Mouse (Mus musculus): ENCODE results near the gene Tab1.

The Tab1 gene

DNA sequence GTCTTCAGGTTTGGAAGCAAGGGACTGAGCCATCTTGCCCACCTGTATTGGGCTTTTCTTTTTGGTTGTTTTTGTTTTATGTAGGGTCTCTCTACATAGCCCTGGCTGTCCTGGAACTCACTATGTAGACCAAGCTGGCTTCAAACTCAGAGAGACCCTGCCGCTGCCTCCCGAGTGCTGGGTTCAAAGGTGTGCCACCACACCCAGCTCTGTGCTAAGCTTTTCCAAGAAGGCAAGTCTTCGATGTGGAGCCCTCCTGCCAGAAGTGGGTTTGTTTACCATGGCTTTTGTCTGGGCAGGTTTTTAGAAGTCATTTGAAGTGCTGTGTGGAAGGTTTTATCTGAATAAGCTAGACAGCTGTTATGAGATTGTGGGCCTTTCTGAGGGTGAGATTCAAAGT lies 8.0 kb downstream of the Tab1 start:
- no peak for DNase-seq

DNA sequence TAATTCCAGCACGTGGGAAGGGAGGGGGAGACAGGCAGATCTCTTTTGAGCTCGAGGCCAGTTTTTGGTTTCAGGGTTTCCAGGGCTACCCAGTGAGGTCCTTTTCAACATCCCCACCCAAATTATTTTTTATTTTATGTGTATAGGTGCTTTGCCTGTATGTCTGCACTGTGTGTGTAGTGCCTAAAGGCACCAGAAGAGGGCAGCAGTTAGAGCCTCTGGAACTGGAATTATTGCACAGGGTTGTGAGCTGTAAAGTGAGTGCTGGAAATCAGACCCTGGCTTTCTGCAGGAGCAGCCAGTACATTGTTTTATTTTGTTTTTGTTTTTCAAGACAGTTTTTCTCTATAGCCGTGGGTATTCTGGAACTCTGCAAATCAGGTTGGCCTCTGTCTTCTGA lies 9.2 kb downstream of the Tab1 start:
- DNase-seq, result no peak

DNA sequence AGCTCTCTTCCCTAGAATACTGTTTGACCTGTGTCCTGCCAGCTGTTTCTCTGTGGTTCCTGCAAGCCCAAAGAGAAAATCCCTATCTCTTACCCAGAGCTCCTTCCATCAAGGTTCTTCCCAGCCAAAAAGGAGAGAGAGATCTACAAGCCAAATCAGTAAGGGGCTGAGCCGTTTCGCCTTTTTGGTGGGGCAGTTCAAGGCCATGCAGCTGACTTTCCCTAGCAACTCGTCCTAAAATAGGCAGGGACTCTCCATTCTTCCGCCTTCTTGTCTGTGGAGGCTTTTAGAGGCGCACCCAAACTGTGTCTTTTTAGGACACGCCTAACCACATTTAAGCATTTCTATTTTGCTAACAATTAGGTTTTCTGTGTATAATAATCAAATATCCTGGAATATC lies 10.8 kb downstream of the Tab1 start:
- DNase-seq, result no peak

DNA sequence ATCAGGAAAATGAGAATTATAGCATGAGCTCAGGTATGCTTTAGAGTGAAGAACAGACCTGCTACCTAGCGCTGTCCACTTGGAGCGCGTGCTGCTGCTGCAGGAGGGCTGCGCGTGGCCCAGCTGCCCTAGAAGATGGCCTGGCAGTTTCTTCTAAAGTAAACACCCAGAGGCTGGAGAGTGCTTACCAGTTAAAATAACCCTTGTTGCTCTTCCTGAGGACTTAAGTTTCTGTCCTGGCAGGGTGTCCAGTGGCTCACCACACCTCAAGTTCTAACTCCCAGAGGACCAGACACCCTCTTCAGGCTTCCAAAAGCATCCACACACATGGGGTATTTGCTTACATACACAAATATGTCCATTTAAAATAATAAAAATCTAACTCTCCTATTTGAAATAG lies 12.5 kb downstream of the Tab1 start:
- DNase-seq, result no peak

DNA sequence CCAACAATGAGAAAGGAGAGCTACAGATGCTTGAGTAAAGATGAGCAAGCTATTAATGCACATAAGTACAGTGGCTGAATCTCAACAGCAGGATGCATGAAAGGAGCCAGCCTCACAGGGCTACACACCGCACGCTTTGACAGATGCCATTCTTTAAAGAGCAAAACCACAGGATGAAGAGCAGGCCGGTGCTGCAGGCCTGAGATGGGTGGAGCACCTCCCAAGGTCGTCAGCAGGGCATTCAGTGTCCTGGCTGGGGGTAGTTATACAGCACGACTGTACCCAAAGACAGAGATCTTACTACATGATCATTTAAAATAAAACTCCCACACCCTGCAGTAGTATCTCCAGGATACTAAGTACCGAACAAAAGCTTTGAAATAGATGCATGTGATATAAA lies 13.2 kb downstream of the Tab1 start:
- DNase-seq, result no peak

DNA sequence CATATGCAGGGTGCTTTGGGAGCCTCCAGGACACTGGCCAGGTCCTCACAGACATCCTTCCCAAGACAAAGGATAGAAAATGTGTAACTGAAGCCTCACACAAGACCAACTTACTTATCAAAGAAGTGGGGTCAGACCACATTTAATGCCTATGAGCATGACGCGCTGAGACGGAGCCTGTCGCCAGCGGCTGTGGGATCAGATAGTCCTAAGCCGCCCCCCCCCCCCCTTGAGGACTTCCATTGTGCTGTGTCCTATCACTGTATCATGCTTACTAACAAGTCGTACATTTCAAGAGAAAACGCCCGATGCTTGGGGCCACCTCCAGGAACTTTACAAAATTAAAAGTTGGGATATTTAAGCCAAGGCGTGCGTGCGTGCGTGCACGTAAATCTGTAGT lies 14.2 kb downstream of the Tab1 start:
- DNase-seq, result no peak

DNA sequence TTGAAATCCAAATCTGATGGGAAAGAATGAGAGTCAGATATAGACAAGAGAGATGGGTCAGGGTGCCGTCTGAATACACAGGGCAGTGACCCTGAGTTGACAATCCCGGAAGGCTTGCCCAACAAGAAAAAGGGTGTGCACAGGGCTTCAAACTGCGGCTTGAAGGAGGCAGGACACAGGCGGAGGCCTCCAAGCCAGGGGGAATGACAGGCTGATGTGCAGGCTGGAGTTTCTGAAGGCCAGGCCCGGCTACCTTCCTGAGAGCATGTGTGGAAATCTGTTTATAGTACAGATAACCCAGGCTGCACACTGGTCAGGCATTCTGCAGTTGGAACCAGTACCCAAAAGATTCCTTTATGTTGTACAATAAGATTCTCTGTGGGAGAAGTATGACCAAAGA lies 14.6 kb downstream of the Tab1 start:
- DNase-seq, result no peak

DNA sequence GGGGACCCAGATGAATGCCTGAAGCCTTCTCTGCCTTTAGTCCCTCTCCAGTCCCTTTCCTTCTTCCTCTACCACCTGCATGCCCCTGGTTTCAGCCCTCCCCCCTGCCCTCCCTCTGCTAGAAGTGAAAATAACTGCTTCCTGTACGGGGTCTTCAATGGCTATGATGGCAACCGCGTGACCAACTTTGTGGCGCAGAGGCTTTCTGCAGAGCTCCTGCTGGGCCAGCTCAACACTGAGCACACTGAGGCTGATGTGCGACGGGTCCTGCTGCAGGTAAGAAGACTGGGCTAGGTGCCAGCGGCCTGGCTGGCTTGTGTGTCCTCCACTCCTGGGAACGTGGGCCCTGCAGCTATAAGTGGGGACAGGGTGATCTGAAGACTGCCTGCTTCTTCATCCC lies 15.6 kb downstream of the Tab1 start:
- DNase-seq, result no peak

DNA sequence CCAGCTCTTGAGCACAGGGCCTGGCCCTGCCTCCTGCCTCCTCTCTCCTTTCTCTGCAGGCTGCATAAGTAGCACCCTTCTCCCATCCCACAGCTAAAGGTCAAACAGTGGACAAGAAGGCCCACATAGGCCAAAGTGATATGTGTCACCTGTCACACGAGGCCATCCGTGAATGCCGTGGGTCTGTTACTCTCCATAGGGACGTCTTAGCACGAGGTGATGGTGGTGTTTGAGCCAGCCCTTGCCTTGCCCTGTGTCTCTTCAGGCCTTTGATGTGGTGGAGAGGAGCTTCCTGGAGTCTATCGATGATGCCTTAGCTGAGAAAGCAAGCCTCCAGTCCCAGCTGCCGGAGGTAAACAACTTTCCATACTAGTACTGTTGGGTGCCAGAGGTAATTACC lies 16.6 kb downstream of the Tab1 start:
- DNase-seq, result no peak

DNA sequence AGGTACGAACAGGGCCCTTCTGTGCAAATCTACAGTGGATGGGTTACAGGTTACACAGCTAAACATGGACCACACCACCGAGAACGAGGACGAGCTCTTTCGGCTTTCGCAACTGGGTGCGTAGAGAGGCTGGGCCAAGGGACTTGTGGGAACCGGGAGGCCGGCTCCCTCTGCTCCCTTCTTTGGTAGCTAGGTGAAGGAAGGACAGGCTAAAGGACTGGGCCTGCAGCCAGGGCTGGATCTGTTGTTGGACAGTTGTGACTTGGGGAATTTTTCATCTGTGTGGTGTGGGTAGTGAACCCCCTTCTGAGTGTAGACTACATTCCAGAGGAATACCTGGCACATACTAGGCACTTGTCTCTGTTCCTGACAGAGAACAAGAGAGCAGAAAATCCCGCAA lies 19.7 kb downstream of the Tab1 start:
- DNase-seq, result no peak

DNA sequence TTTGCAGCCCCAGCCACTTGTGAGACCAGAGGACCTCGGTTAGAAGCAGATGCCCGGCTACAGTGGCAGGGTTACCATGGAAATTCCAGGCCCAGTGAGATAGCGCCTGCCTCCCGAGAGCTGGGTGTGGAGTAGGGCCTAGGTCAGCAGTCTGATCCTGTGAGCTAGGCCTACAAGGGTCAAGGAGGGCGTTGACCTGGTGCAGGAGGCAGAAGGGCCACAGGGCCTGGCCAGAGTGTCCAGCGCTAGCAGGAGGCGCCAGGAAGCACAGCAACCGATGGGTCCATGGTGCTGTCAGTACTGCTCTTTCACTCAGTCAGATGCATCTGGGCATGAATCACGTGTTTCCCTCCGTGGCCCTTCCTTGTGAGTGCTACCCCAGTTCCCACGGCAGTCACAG lies 20.8 kb downstream of the Tab1 start:
- no peak for DNase-seq

DNA sequence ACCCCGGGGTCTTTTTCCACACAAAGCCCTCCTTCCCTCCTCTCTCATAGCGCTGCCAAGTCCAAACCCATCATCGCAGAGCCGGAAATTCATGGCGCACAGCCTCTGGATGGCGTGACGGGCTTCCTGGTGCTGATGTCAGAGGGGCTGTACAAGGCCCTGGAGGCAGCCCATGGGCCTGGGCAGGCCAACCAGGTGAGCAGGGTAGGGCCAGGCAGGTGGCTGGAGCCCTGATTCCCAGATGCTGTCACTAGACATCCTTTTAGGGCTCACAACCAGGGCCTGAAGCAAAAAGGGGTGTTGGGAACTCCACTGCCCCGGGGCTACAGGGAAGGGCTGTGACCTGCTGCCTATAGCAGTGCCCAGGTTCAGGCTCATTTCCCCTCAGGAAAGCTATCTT lies 22.8 kb downstream of the Tab1 start:
- DNase-seq, result no peak

DNA sequence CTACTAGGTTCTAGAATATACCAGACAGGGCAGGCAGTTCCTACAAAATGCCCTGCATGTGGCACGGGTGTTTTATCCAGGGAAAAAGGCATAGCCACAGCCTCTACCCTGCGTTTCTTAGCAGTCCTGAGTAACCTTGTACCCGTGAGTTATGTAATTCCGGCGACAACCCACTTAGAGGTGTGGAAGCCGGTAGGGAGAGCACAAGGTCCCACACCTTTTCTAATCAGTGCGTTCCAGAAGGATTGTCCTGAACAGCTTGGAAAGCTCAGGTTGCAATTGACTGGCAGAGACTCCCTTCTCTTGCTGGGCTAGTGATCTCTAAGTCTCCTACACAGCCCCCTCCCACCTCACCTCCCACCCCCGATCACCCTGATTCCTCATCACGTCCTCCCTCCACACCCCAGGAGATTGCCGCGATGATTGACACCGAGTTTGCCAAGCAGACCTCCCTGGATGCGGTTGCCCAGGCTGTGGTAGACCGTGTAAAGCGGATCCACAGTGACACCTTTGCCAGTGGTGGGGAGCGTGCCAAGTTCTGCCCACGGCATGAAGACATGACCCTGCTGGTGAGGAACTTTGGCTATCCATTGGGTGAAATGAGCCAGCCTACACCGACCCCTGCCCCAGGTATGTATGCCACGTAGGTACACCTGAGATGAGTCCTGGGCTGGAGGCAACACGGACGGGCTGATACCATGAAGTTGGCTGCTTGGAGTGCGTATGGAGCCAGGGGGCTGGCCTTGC lies 24.4 kb downstream of the Tab1 start:
- DNase-seq, result no peak

DNA sequence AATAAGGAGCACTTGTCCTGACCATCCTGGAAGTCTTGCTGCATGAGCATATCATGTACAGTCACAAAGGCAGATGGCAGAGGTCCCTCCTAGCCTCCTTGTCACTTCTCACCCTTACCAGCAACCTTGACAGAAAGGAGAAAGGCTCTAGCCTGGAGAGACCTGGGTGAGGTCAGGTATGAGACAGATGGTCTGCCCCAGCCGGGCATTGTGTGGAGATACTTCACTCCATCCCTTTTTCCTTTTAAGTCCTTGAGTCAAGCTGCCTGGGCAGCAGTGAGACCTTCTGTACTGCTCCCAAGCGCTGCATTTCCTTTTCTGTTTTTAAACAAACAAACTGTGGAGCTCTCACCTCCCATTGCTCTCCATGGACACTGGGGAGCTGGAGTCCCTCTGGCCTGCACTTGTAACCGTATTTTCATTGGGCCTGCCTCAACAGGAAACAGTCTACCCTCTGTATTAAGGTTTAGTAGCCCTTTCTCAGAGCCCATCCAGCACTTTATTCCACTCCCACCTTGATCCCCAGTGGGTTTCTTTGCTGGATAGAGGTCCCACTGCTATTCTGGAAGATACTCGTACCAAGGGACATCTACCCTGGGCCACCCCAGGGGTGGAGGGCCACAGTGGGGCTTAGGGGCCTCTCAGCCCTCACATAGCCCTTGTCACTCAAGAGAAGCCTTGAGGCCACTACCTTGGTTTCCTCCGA lies 25.2 kb downstream of the Tab1 start:
- DNase-seq, result no peak

DNA sequence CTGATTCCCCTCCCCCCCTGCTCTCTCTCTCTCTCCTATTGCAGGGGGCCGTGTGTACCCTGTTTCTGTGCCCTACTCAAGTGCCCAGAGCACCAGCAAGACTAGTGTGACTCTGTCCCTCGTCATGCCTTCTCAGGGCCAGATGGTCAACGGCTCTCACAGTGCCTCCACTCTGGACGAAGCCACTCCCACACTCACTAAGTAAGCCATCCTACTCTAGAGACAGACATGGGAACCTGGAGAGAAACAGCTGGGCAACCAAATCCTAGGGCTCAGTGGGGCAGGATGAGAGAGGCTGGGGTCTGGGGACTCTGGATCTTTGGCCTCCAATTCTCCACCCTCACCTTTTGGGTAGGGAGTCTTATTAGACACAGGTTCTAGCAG lies 25.8 kb downstream of the Tab1 start:
- no peak for DNase-seq

DNA sequence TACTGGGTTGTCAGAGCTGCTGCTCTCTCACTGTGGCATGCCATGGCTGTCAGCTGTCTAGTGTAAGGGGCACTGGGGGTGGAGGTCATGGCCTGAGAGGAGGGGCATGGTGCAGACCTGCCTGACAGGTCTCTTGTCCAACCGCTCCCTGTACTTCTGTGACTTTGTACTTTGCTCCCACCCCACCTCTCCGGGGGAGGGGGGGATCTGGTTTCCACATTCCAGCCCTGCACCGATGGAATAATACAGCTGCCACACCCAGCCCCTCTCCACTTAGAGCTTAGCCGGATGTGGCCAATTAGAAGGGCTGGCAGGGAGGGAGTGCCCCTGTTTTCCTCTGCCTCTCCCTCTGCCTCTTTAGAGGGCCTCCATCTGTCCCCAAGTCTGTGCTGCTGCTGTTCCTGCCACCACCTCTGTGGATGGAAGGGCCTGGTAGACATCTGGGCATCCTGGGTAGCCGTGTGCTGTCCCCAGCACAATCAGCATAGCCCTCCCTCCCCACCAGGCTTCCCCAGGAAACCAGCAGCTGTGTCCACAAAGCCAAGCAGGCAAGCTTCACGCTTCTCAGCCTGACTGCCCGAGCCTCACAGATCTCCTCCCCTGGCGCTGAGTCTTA lies 26.5 kb downstream of the Tab1 start:
- DNase-seq, result peak; percentile 92

DNA sequence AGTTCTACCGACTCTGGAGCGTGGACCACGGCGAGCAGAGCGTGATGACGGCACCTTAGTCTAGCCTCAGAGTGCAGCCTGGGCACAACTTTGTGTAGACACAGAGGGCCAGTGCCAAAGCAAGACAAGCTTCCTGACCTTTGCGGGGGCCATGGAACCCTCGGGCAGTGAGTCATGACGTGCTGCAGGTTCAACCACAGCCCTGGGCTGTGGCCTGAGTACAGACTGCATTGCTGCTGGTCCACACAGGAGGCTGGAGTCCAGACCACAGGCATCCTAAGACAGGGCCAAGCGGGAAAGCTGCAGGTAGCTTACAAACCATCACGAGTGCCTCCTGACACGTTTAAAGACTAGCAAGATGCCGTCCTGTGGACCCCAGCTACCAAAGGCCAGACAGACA lies 27.3 kb downstream of the Tab1 start:
- no peak for DNase-seq

DNA sequence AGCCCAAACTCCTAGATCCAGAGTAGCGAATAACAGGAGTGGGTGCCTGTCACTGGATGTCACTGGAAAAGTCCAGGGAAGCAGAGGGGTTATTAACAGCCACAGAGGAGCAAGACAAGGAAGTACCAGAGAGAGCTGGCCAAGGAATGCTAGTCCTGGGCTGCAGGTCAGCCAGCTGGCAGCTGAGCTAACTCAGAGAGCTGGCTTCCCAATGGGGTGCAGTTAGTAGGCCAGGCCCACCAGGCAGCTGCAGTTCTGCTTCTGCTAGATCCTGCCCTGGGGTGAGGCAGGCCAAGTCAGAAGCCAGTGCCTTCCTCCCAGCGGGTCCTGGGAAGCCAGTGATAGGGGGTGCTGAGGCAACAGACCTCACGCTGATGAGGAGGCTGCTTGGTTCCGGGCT lies 27.8 kb downstream of the Tab1 start:
- DNase-seq, result no peak

DNA sequence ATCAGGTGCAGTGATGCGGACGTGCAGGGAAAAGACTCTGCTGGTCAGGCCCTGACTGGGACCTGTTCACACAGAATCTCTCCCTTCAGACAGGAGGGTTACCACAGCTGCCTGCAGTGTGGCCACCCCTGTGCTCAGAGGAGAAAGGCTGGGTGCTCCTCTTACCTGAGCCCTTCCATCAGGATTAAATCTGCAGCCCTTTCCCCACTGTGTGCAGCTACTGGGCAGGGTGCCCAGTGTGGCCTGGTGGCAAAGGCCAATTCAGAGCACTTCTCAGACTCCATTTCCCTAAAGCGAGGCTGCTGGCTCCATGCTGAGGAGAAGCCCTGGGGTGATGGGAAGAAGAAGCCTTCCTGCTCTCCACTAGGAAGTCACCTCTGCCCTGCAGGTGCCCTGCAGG lies 28.3 kb downstream of the Tab1 start:
- DNase-seq, result no peak

DNA sequence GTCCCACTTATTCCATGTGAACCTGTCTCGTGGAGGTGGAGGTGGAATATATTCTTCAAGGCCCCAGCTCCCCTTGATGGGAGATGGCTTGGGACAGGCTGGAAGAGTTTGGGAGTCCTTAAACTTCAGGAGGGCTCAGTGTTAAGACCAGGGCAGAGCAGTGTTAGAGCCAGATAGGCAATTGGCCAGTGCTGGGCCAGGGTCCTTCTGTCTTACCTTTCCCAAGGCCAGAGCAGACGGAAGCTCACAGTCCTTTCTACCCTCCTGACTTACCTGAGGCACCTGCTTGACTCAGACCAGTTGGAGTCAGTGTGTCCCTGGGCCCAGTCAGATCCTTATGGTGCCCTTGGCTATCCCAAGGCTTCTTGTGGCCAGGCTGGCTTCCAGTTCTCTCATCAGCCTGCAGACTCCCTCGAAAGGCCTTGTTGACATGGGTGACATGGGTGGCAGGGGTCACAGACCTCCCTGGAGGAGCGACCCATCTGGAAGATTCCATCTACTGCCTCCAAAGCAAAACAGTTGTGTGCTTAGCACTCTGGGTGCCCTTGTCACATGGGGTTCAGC lies 29.6 kb downstream of the Tab1 start:
- no peak for DNase-seq

DNA sequence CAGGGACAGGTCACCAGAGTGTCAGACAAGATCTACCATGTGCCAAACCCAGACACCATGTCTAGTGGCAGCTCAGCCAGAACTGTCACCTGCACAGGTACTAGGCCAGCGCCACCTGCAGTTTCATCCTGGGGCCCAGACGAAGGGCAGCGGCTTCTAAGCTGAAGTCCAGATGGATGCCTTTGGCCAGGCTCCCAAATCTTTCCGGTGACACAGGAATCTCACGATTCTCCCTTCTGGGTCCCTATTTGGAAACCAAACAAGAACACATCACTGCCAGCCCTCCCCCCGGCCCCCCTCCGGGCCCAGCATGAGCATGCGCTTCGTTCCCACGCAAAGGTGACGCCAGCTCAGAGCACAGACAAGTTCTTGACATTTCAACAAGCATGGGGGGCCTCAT lies 30.3 kb downstream of the Tab1 start:
- DNase-seq, result no peak

DNA sequence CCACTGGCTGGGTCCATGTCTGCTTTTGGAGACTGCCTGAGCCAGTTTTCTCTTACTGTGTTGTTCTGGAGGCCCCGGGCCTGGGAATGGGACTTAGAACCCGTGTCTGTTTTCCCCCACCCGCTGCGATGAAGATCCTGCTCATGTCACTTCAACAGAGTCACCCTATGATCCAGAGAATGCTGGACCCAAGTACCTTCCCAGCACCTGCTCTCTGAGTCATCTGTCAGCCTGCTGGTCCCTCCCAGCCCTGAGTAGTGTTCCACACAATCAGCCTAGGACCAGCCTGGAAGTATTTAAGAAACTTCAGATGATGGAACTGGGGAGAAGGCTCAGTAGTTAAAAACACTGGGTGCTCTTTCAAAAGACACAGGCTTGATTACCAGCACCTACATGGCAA lies 30.8 kb downstream of the Tab1 start:
- no peak for DNase-seq

DNA sequence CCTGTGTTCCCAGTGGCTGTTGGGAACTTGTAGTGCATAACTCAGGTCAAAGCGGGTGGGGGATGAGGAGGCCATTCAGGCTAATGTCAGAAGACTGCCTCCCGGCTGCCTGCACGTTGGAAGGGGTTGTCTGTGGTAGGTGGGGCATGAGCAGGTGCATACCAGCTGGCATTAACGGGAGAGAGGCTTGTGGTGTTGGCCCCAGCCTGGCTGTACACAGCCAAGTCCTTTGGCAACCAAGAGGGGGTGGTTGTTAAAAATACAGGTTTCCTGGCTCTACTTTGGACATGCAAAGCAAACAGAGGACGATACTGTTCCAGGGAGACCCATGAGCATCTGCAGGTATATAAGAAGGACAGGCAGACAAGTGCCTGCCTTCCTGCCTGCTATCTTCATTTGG lies 32.5 kb downstream of the Tab1 start:
- no peak for DNase-seq

DNA sequence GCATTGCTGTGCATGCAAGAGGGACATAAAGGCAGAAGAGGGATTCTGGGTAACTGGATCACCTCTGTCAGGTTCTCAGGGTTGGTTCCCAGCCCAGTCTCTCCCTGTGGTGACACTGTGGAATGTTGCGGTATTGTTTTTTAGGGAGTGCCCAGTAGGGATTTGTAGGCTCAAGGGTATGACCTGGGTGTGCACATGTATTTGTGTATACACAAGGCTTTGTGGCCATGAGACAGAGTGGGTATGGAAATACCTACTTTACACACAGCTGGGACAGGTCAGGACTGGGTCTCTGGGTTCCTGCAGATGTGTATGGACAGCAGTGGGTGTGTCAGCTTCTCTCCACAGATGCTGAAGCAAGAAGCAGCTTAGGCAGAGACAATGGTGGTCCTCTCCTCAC lies 36.6 kb downstream of the Tab1 start:
- no peak for DNase-seq
